Mouse (Mus musculus) lung, embryonic 14.5 days (tissue): ENCODE measurements around the gene Zc3hav1. TPM values are rescaled to one million over a fixed set of nuclear protein-coding genes. Genes with fewer than 3 reads are reported as not detected.
"Not testable (repeated sequence)": the region's sequence is repeated elsewhere in the genome, so short reads cannot be mapped to it uniquely, and the experiment has no call there.

Source experiments
- ATAC-seq: fragments of 200-750 bp; cut with Nextera tagmentation; 2 replicates; pipeline ENCODE4 v1.8.0; 2017; ENCODE audit warnings: mild to moderate bottlenecking, moderate TSS enrichment, moderate library complexity; ENCODE audit not compliant: insufficient read depth
- DNase-seq: peaks from one replicate; pipeline ENCODE4 v3.0.0-alpha.2; 2015
- H3K27ac ChIP-seq: fragments of 300-500 bp; sonication (generic); 2 replicates; pipeline ENCODE4 v1.5.1; 2014; ENCODE audit warnings: low read depth, mild to moderate bottlenecking, moderate library complexity
- H3K27me3 ChIP-seq: fragments of 300-500 bp; sonication (generic); 2 replicates; pipeline ENCODE4 v1.6.1; 2014; ENCODE audit warnings: low read length, control low read depth; ENCODE audit not compliant: insufficient read depth
- H3K36me3 ChIP-seq: fragments of 300-500 bp; sonication (generic); 2 replicates; pipeline ENCODE4 v1.6.1; 2014; ENCODE audit warnings: control low read depth; ENCODE audit not compliant: insufficient read depth
- H3K4me1 ChIP-seq: fragments of 300-500 bp; sonication (generic); 2 replicates; pipeline ENCODE4 v1.6.1; 2014; ENCODE audit warnings: antibody characterized with exemption, control low read depth; ENCODE audit not compliant: insufficient read depth
- H3K4me2 ChIP-seq: fragments of 300-500 bp; sonication (generic); 2 replicates; pipeline ENCODE4 v1.6.1; 2014; ENCODE audit warnings: mild to moderate bottlenecking
- H3K4me3 ChIP-seq: fragments of 300-500 bp; sonication (generic); 2 replicates; pipeline ENCODE4 v1.5.1; 2014; ENCODE audit warnings: low read depth, low read length
- H3K9ac ChIP-seq: fragments of 300-500 bp; sonication (generic); 2 replicates; pipeline ENCODE4 v1.6.1; 2014
- H3K9me3 ChIP-seq: fragments of 300-500 bp; sonication (generic); 2 replicates; pipeline ENCODE4 v1.6.1; 2016; ENCODE audit warnings: low read depth, low read length, control low read depth
- CTCF ChIP-seq: IDR thresholded peaks from 2 replicates; pipeline ENCODE4 v1.5.1; 2016; ENCODE audit warnings: antibody characterized with exemption, low read depth
- WGBS: fragments of 180-500 bp; shearing (Covaris S2); extraction: QIAGEN DNeasy Blood & Tissue Kit; methylation state at CpG from one replicate; pipeline ENCODE4 v1.1.7; 2014; 5-methylcytosine and 5-hydroxymethylcytosine counted together
- polyA plus RNA-seq: library from polyadenylated mRNA; unstranded; fragments of >200 nt; fragmentation: Nextera tagmentation; extraction: Ambion mirVana; gene quantifications from 2 replicates; pipeline ENCODE4 v1.2.1, GENCODE M21; 2014

The Zc3hav1 gene
- polyA plus RNA-seq, 1 experiment from 2014 or later, result 4.7 TPM

GRCm38 (mm10) chr6:38357603-38358252 lies 3.3 kb upstream of the Zc3hav1 start:
- Histone ChIP-seq H3K9me3 (no peaks in the 10 kb centered on the region), H3K27ac (no peak overlapping the region), H3K4me1 (no peaks in the 10 kb centered on the region), H3K9ac (no peak overlapping the region), H3K4me2 (no peak overlapping the region), H3K27me3 (peaks cover 36% of the 10 kb centered on the region), H3K36me3 (no peaks in the 10 kb centered on the region), H3K4me3 (no peak overlapping the region)
- no peak for DNase-seq
- 57% methylated on average over 5 of the region's 5 CpGs for WGBS
- no peak for ATAC-seq
- TF ChIP-seq CTCF, result no peak

GRCm38 (mm10) chr6:38356661-38357433 lies 2.4 kb upstream of the Zc3hav1 start:
- not testable (repeated sequence) for H3K27ac ChIP-seq, H3K4me2 ChIP-seq, H3K36me3 ChIP-seq, H3K9me3 ChIP-seq, H3K4me1 ChIP-seq, H3K4me3 ChIP-seq, H3K9ac ChIP-seq, ATAC-seq
- H3K27me3 ChIP-seq, result peaks cover 44% of the 10 kb centered on the region
- 69% methylated on average over 15 of the region's 15 CpGs for WGBS
- DNase-seq, result peak; percentile 20

- WGBS, result 13% methylated on average over 7 of the region's 7 CpGs
- Histone ChIP-seq H3K36me3 (no peaks in the 10 kb centered on the region), H3K9me3 (no peaks in the 10 kb centered on the region), H3K27me3 (peaks cover 52% of the 10 kb centered on the region), H3K27ac (no peak overlapping the region), H3K4me3 (no peak overlapping the region), H3K4me1 (no peaks in the 10 kb centered on the region), H3K9ac (no peak overlapping the region), H3K4me2 (no peak overlapping the region)
- DNase-seq (peak; percentile 28), ATAC-seq (no peak)
- no peak for TF ChIP-seq CTCF
Observed at GRCm38 (mm10) chr6:38355862-38356261, 1.5 kb upstream of the Zc3hav1 start.

GRCm38 (mm10) chr6:38355354-38355823 lies 986 bp upstream of the Zc3hav1 start:
- ATAC-seq, result no peak
- Histone ChIP-seq H3K9me3 (no peaks in the 10 kb centered on the region), H3K4me1 (no peaks in the 10 kb centered on the region), H3K4me2 (peak overlapping the region; percentile 74), H3K36me3 (no peaks in the 10 kb centered on the region), H3K4me3 (peak overlapping the region; percentile 68; the same call in 1 of the 2 replicates), H3K9ac (no peak overlapping the region), H3K27me3 (peaks cover 55% of the 10 kb centered on the region), H3K27ac (no peak overlapping the region)
- 4% methylated on average over 8 of the region's 8 CpGs for whole genome bisulfite sequencing
- peak; percentile 16 for DNase-seq
- no peak for TF ChIP-seq CTCF

GRCm38 (mm10) chr6:38354723-38355353 lies 435 bp upstream of the Zc3hav1 start:
- Histone ChIP-seq H3K27me3 (peaks cover 55% of the 10 kb centered on the region), H3K4me1 (no peaks in the 10 kb centered on the region), H3K27ac (no peak overlapping the region), H3K9ac (no peak overlapping the region; the same call in 1 of the 2 replicates), H3K4me3 (peak overlapping the region; percentile 68), H3K9me3 (no peaks in the 10 kb centered on the region), H3K4me2 (peak overlapping the region; percentile 74), H3K36me3 (no peaks in the 10 kb centered on the region)
- peak; percentile 23; the same call in 1 of the 2 replicates for ATAC-seq
- TF ChIP-seq CTCF, result no peak
- no peak for DNase-seq
- WGBS, result 4% methylated on average over 20 of the region's 20 CpGs

GRCm38 (mm10) chr6:38353181-38353580 lies 1.2 kb downstream of the Zc3hav1 start:
- TF ChIP-seq CTCF, result no peak
- 7% methylated on average over 13 of the region's 13 CpGs for WGBS
- no peak for ATAC-seq

GRCm38 (mm10) chr6:38352451-38352850 lies 2.0 kb downstream of the Zc3hav1 start:
- Histone ChIP-seq H3K9me3 (no peaks in the 10 kb centered on the region), H3K36me3 (no peaks in the 10 kb centered on the region), H3K4me1 (no peaks in the 10 kb centered on the region), H3K4me2 (peak overlapping the region; percentile 74), H3K4me3 (peak overlapping the region; percentile 68; the same call in 1 of the 2 replicates), H3K27ac (no peak overlapping the region), H3K9ac (no peak overlapping the region), H3K27me3 (peaks cover 55% of the 10 kb centered on the region)
- TF ChIP-seq CTCF, result no peak
- WGBS, result 14% methylated on average over 10 of the region's 10 CpGs
- DNase-seq, result peak; percentile 19
- no peak for ATAC-seq

More at GRCm38 (mm10) chr6:38353181-38353580, 1.2 kb downstream of the Zc3hav1 start:
- Histone ChIP-seq H3K27ac (no peak overlapping the region), H3K9ac (peak overlapping the region; percentile 62; the same call in 1 of the 2 replicates), H3K4me3 (peak overlapping the region; percentile 68), H3K27me3 (peaks cover 55% of the 10 kb centered on the region), H3K4me1 (no peaks in the 10 kb centered on the region), H3K4me2 (peak overlapping the region; percentile 74), H3K9me3 (no peaks in the 10 kb centered on the region), H3K36me3 (no peaks in the 10 kb centered on the region)
- no peak for DNase-seq
